Mouse (Mus musculus): ENCODE data around the gene 1700001K19Rik. TPM values are rescaled to one million over a fixed set of nuclear protein-coding genes. Genes with fewer than 3 reads are reported as not detected.
"Not testable (repeated sequence)": the region's sequence is repeated elsewhere in the genome, so short reads cannot be mapped to it uniquely, and the experiment has no call there.

The 1700001K19Rik gene
- polyA plus RNA-seq, 1 experiment from 2014 or later: 0.42 TPM

DNA sequence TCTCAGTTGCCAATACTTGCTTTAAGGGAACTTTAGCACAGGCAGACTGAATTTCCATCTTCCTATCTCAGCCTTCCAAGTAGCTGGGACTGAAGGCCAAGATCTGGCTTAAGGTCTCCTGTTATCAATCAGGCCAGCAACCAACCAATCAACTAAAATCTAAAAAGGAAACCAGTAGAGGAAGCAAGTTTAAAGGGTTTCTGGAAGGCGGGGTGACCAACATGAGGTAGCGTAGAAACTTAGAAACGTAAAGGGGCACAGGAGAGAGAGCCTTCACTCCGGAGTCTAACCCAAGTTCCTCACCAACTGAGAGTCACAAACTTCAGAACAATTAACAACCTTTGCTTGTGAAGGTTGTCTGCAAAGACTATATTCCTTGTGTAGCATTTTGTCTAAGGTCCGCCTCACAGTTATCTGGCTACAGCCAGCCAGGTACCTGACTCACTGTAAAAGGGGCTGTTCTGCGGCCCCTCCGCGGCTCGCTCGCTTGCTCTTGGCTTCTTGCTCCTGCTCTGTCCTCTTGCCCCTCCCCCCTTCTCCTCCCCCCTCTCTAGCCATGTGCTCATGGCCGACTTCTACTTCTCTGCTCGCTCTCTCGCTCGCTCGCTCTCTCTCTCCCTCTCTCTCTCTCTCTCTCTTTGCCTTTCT lies 16.2 kb upstream of the 1700001K19Rik start:
- Histone ChIP-seq H3K9ac (ENCODE audit: low read depth, low read length) (no peak overlapping the region), H3K36me3 (ENCODE audit: control insufficient read depth, insufficient read depth, low read length) (no peaks in the 10 kb centered on the region), H3K4me1 (replicated peaks; ENCODE audit: control insufficient read depth, insufficient read depth, low read length) (peaks cover 3% of the 10 kb centered on the region; the same call in 1 of the 2 replicates), H3K27ac (ENCODE audit: low read depth, low read length) (no peak overlapping the region), H3K4me3 (ENCODE audit: low read depth, low read length) (no peak overlapping the region), H3K4me2 (replicated peaks; ENCODE audit: low read depth, low read length) (no peak overlapping the region), H3K9me3 (ENCODE audit: control insufficient read depth, low read length) (no peaks in the 10 kb centered on the region), H3K27me3 (ENCODE audit: control insufficient read depth, insufficient read depth, low read length) (no peaks in the 10 kb centered on the region)
- DNase-seq (ENCODE audit: low spot score): no peak
- ATAC-seq (ENCODE audit: low FRiP score): no peak
- WGBS: 46% methylated on average over 15 of the region's 15 CpGs

DNA sequence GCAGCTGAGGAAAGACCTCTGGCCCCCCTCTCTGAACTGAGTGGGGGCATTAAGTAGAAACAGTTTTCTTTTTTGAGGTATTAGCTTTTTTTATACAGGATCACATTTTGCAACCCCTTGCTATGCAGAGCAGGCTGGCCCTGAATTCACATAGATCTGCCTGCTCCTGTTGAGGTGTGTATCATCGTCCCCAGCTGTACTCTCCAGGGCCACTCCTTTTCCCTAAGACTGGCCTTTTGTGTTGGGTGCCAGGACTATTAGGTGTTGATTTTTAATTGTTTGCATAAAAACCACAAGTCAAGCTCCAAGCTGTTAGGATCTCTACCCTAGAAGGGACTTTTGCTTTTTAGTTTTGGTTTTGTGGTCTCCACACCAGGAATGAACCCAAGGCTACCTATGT lies 15.7 kb upstream of the 1700001K19Rik start:
- H3K4me2 ChIP-seq (replicated peaks; ENCODE audit: low read depth, low read length): no peak overlapping the region
- no peaks in the 10 kb centered on the region for H3K27me3 ChIP-seq (ENCODE audit: control insufficient read depth, insufficient read depth, low read length)
- H3K27ac ChIP-seq (ENCODE audit: low read depth, low read length): no peak overlapping the region
- 77% methylated on average over 1 of the region's 1 CpGs for WGBS
- H3K36me3 ChIP-seq (ENCODE audit: control insufficient read depth, insufficient read depth, low read length): no peaks in the 10 kb centered on the region
- H3K4me1 ChIP-seq (replicated peaks; ENCODE audit: control insufficient read depth, insufficient read depth, low read length): peaks cover 3% of the 10 kb centered on the region; the same call in 1 of the 2 replicates
- no peaks in the 10 kb centered on the region for H3K9me3 ChIP-seq (ENCODE audit: control insufficient read depth, low read length)
- H3K9ac ChIP-seq (ENCODE audit: low read depth, low read length): no peak overlapping the region
- ATAC-seq (ENCODE audit: low FRiP score) (no peak), DNase-seq (ENCODE audit: low spot score) (no peak)
- no peak overlapping the region for H3K4me3 ChIP-seq (ENCODE audit: low read depth, low read length)

DNA sequence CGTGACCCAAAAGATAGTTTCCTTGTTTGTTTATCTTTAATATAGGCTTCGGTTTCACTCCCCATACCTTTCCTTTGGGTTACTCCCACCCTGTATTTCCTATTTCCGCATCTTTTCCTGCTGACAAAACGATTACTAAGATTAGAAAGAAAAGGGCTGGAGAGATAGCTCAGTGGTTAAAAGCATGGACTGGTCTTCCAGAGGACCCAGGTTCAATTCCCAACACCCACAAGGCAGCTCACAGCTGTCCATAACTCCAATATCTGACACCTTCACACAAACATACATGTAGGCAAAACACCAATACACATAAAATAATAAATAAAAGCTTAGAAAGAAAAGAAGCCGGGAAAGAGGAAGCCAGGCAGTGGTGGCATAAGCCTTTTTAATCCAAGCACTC lies 15.0 kb upstream of the 1700001K19Rik start:
- Histone ChIP-seq H3K9ac (ENCODE audit: low read depth, low read length) (no peak overlapping the region), H3K4me3 (ENCODE audit: low read depth, low read length) (no peak overlapping the region), H3K27ac (ENCODE audit: low read depth, low read length) (no peak overlapping the region), H3K27me3 (ENCODE audit: control insufficient read depth, insufficient read depth, low read length) (no peaks in the 10 kb centered on the region), H3K4me2 (replicated peaks; ENCODE audit: low read depth, low read length) (no peak overlapping the region), H3K9me3 (ENCODE audit: control insufficient read depth, low read length) (no peaks in the 10 kb centered on the region), H3K36me3 (ENCODE audit: control insufficient read depth, insufficient read depth, low read length) (no peaks in the 10 kb centered on the region), H3K4me1 (replicated peaks; ENCODE audit: control insufficient read depth, insufficient read depth, low read length) (peaks cover 3% of the 10 kb centered on the region; the same call in 1 of the 2 replicates)
- ATAC-seq (ENCODE audit: low FRiP score): no peak
- WGBS: 75% methylated on average over 5 of the region's 5 CpGs
- no peak for DNase-seq (ENCODE audit: low spot score)

- Histone ChIP-seq H3K4me2 (replicated peaks; ENCODE audit: low read depth, low read length) (peak overlapping the region; percentile 71), H3K27ac (ENCODE audit: low read depth, low read length) (peak overlapping the region; percentile 76; the same call in 1 of the 2 replicates), H3K27me3 (ENCODE audit: control insufficient read depth, insufficient read depth, low read length) (no peaks in the 10 kb centered on the region), H3K9me3 (ENCODE audit: control insufficient read depth, low read length) (no peaks in the 10 kb centered on the region), H3K4me1 (replicated peaks; ENCODE audit: control insufficient read depth, insufficient read depth, low read length) (peaks cover 3% of the 10 kb centered on the region; the same call in 1 of the 2 replicates), H3K4me3 (ENCODE audit: low read depth, low read length) (peak overlapping the region; percentile 98), H3K9ac (ENCODE audit: low read depth, low read length) (peak overlapping the region; percentile 96), H3K36me3 (ENCODE audit: control insufficient read depth, insufficient read depth, low read length) (no peaks in the 10 kb centered on the region)
- DNase-seq (ENCODE audit: low spot score) (no peak), ATAC-seq (ENCODE audit: low FRiP score) (no peak)
- WGBS: 58% methylated on average over 9 of the region's 9 CpGs
Observed at GRCm38 (mm10) chr12:110696975-110697400, 14.6 kb upstream of the 1700001K19Rik start.

DNA sequence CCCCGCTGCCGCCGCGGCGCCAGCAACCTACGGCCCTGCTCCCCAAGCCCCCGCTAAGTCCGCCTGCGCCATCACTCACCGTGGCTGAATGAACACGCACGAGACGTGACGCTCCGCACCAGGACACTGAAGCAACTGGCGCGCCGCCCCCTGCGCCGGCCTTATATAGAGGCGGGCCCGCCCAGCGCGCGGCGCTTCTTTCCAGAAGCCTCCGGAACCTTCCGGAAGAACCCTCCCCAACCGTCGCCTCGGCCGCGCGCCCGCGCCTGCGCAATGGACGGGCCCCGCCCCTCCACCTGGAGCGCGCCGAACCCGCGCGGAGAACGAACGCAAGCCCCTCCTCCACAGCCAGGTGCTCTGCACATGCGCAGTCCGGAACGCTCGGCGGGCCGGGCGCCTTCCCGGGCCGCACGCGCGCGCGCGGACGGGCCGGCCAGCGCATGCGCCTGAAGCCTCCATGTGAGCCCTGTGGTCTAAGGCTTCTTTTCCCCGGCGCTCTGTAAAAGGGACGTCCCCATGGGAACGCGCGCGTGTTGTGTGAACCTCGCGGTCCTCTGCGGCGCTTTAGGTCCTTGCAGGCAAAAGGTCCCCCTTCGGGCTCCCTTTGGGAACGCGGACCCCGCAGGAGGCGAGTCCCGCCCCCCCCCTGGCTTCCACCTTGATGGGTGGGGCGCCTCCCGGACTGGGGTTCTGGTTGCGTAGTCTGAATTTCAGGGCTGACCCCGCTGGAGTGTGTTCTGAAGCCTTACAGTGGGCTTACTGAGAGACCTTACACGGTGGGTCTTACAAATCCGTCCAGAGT lies 14.0 kb upstream of the 1700001K19Rik start:
- peak; percentile 99 for DNase-seq (ENCODE audit: low spot score)
- Histone ChIP-seq H3K4me1 (replicated peaks; ENCODE audit: control insufficient read depth, insufficient read depth, low read length) (peaks cover 3% of the 10 kb centered on the region; the same call in 1 of the 2 replicates), H3K9me3 (ENCODE audit: control insufficient read depth, low read length) (no peaks in the 10 kb centered on the region)

DNA sequence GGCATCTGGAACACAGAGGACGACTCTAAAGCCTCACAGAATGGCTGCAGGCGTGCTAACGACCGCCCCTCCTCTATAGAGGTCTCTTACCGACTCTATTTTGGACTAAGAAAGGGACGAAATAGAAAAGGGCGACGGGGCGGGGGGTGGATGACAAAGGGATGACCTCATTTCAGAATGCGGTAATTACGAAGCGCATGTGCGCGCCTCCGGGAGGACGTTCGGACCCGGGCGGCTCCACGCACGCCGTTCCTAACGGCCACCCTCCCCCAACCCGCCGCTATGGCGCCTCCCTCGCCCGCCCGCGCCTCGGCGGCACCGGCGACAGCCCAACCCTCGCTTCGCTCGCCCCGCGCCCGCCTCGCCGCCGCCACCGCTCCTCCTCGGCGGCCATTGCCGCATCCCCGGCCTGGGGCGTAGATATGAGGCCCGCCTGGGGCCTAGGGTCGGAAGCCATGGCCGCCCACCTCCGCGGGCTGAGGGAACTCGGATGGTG lies 13.3 kb upstream of the 1700001K19Rik start:
- H3K27ac ChIP-seq (ENCODE audit: low read depth, low read length): peak overlapping the region; percentile 92
- under 1% methylated on average over 55 of the region's 55 CpGs for WGBS
- peak overlapping the region; percentile 71 for H3K4me2 ChIP-seq (replicated peaks; ENCODE audit: low read depth, low read length)

More for the DNA sequence above, 14.0 kb upstream of the 1700001K19Rik start:
- ATAC-seq (ENCODE audit: low FRiP score): peak; percentile 95
- peak overlapping the region; percentile 98 for H3K4me3 ChIP-seq (ENCODE audit: low read depth, low read length)
- WGBS: 2% methylated on average over 82 of the region's 89 CpGs
- H3K27me3 ChIP-seq (ENCODE audit: control insufficient read depth, insufficient read depth, low read length): no peaks in the 10 kb centered on the region
- H3K27ac ChIP-seq (ENCODE audit: low read depth, low read length): peak overlapping the region; percentile 92
- H3K9ac ChIP-seq (ENCODE audit: low read depth, low read length): peak overlapping the region; percentile 96
- H3K36me3 ChIP-seq (ENCODE audit: control insufficient read depth, insufficient read depth, low read length): peaks cover 2% of the 10 kb centered on the region; the same call in 1 of the 2 replicates
- H3K4me2 ChIP-seq (replicated peaks; ENCODE audit: low read depth, low read length): peak overlapping the region; percentile 71

DNA sequence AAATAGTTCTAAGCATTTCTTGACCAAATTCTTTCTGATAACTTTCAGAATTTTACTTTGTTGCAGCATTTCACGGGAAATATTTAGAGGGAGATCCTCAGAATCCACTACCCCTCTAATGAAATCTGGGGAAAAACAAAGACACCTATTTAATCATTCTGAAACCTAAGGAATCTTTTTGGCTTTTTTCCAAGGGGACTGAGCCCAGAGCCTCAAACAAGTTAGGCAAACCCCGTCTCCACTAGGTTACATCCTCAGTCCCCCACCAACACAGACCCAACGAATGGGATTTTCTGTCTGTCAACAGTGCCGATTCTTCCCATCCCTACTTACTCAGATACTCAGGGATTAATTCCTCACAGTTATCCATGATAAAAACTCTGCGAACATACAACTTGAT lies 11.0 kb upstream of the 1700001K19Rik start:
- H3K9ac ChIP-seq (ENCODE audit: low read depth, low read length); H3K9me3 ChIP-seq (ENCODE audit: control insufficient read depth, low read length); H3K4me2 ChIP-seq (replicated peaks; ENCODE audit: low read depth, low read length); H3K4me3 ChIP-seq (ENCODE audit: low read depth, low read length); H3K4me1 ChIP-seq (replicated peaks; ENCODE audit: control insufficient read depth, insufficient read depth, low read length); DNase-seq (ENCODE audit: low spot score); H3K27me3 ChIP-seq (ENCODE audit: control insufficient read depth, insufficient read depth, low read length); H3K36me3 ChIP-seq (ENCODE audit: control insufficient read depth, insufficient read depth, low read length); ATAC-seq (ENCODE audit: low FRiP score); H3K27ac ChIP-seq (ENCODE audit: low read depth, low read length): not testable (repeated sequence)
- 89% methylated on average over 5 of the region's 5 CpGs for WGBS

More for the DNA sequence above, 13.3 kb upstream of the 1700001K19Rik start:
- H3K9me3 ChIP-seq (ENCODE audit: control insufficient read depth, low read length): no peaks in the 10 kb centered on the region
- H3K4me3 ChIP-seq (ENCODE audit: low read depth, low read length): peak overlapping the region; percentile 98
- H3K9ac ChIP-seq (ENCODE audit: low read depth, low read length): peak overlapping the region; percentile 96
- peaks cover 2% of the 10 kb centered on the region; the same call in 1 of the 2 replicates for H3K36me3 ChIP-seq (ENCODE audit: control insufficient read depth, insufficient read depth, low read length)
- peaks cover 3% of the 10 kb centered on the region; the same call in 1 of the 2 replicates for H3K4me1 ChIP-seq (replicated peaks; ENCODE audit: control insufficient read depth, insufficient read depth, low read length)
- DNase-seq (ENCODE audit: low spot score): peak; percentile 77
- no peaks in the 10 kb centered on the region for H3K27me3 ChIP-seq (ENCODE audit: control insufficient read depth, insufficient read depth, low read length)
- peak; percentile 69 for ATAC-seq (ENCODE audit: low FRiP score)

GRCm38 (mm10) chr12:110689919-110690643 lies 7.7 kb upstream of the 1700001K19Rik start:
- WGBS: 88% methylated on average over 6 of the region's 6 CpGs
- DNase-seq (ENCODE audit: low spot score) (no peak), ATAC-seq (ENCODE audit: low FRiP score) (no peak)
- no peak overlapping the region for H3K27ac ChIP-seq (ENCODE audit: low read depth, low read length)
- peaks cover 3% of the 10 kb centered on the region; the same call in 1 of the 2 replicates for H3K4me1 ChIP-seq (replicated peaks; ENCODE audit: control insufficient read depth, insufficient read depth, low read length)
- no peak overlapping the region for H3K9ac ChIP-seq (ENCODE audit: low read depth, low read length)
- no peak overlapping the region for H3K4me2 ChIP-seq (replicated peaks; ENCODE audit: low read depth, low read length)
- no peaks in the 10 kb centered on the region for H3K9me3 ChIP-seq (ENCODE audit: control insufficient read depth, low read length)
- no peak overlapping the region for H3K4me3 ChIP-seq (ENCODE audit: low read depth, low read length)
- H3K36me3 ChIP-seq (ENCODE audit: control insufficient read depth, insufficient read depth, low read length): peaks cover 7% of the 10 kb centered on the region; the same call in 1 of the 2 replicates
- no peaks in the 10 kb centered on the region for H3K27me3 ChIP-seq (ENCODE audit: control insufficient read depth, insufficient read depth, low read length)
